25 mouse cellular contexts compared by ENCODE assay signal in the genomic region with DNA sequence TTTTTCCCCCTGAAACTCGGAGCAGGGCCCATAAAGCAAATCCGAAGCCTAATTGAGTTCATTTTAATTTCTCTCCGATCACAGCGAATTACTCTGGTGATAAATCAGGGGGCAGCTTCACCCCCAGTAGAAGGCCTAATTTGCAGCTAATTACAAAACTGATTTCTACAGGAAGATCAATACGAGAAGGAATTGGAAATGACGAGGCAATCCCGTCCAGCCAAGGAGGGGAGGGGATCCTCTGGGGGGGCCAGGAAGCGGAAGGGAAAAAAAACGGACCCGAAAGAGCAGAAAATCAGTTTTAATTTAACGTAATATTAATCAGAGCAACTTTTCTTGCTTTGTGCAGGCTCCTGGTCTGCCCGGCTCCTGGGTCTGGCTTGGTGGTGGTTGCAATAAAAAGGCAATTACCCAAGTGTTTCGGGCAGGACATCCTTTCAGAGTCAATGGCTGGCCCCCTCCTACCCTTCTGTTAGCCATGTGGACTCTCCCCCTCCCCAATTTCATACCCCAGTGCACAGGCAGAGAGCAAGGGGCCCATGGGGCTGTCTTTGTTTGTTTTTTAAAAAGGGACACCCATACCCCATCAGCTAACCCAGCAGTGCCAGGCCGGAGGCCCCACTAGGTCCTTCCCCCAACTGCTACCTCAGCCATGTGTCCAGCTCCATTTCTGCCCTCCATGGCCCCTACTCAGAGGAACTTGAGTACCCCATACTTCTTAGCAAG.
DNase-seq lines count a peak whose midpoint lies in the region; ATAC-seq lines count a peak whose summit lies in the region.
"Had no signal": no experiment of that assay in that cellular context is flagged by ENCODE, and none has a peak within 500 bp of the region (broad histone marks: within the 10 kb centered on the region; RNA-seq: fewer than 3 reads in every experiment).

No protein-coding gene starts in this region.

- H3K4me1 ChIP-seq in forebrain, embryonic 11.5 days (replicated peaks; ENCODE audit: control insufficient read depth, insufficient read depth, low read length), result peaks cover 22% of the 10 kb centered on the region; the same call in 1 of the 2 replicates
- H3K4me1 ChIP-seq in forebrain, embryonic 14.5 days (ENCODE audit: control insufficient read depth, insufficient read depth, low read length), result peaks cover 7% of the 10 kb centered on the region
- H3K4me1 ChIP-seq in hindbrain, embryonic 11.5 days (replicated peaks; ENCODE audit: control insufficient read depth, insufficient read depth, low read length), result peaks cover 16% of the 10 kb centered on the region
- H3K4me1 ChIP-seq in neural tube, embryonic 13.5 days (replicated peaks), result peaks cover 86% of the 10 kb centered on the region
- H3K4me1 ChIP-seq: embryonic facial prominence, embryonic 13.5 days; heart, embryonic 15.5 days had no signal

- no peaks in the 10 kb centered on the region for H3K36me3 ChIP-seq in forebrain, embryonic 11.5 days (ENCODE audit: control insufficient read depth, insufficient read depth, low read length)
- no peaks in the 10 kb centered on the region for H3K36me3 ChIP-seq in forebrain, embryonic 14.5 days (ENCODE audit: control insufficient read depth, insufficient read depth, low read length)
- no peaks in the 10 kb centered on the region for H3K36me3 ChIP-seq in hindbrain, embryonic 11.5 days (ENCODE audit: control insufficient read depth, insufficient read depth, low read length)
- 0 out of 2 replicates have a peak, but pooled peaks cover 5% of the 10 kb centered on the region for H3K36me3 ChIP-seq in neural tube, embryonic 13.5 days
- H3K36me3 ChIP-seq: embryonic facial prominence, embryonic 13.5 days; heart, embryonic 15.5 days had no signal

- H3K9ac ChIP-seq in forebrain, embryonic 11.5 days (ENCODE audit: low read length), result no peak overlapping the region; the same call in 1 of the 2 replicates
- H3K9ac ChIP-seq in forebrain, embryonic 14.5 days (ENCODE audit: low read length), result no peak overlapping the region
- H3K9ac ChIP-seq in hindbrain, embryonic 11.5 days (ENCODE audit: low read depth, low read length), result no peak overlapping the region
- no peak overlapping the region; the same call in 1 of the 2 replicates for H3K9ac ChIP-seq in neural tube, embryonic 13.5 days
- H3K9ac ChIP-seq: embryonic facial prominence, embryonic 13.5 days; heart, embryonic 15.5 days had no signal

- no peak for DNase-seq in forebrain, embryonic 11.5 days (ENCODE audit: low spot score)
- no peak for DNase-seq in forebrain, embryonic 14.5 days (ENCODE audit: low spot score)
- DNase-seq in hindbrain, embryonic 11.5 days (ENCODE audit: low spot score), result peak; percentile 45
- DNase-seq in hindlimb bud, embryonic 11.5 days (ENCODE audit: extremely low spot score, low read depth, low spot score), result peak; percentile 82
- no peak for DNase-seq in left cerebral cortex, adult 9 months (ENCODE audit: low spot score in 2 of 2)
- no peak for DNase-seq in urinary bladder, adult 18-20 months (ENCODE audit: low spot score in 2 of 2)
- DNase-seq: adrenal gland, postnatal 14 days; cerebellum, adult 2 months; cerebellum, postnatal 36 days; embryo, embryonic 11 days; gastrocnemius, adult 2 months; heart, postnatal 4 days; kidney, postnatal 25 days; layer of hippocampus, postnatal 36 days; liver; lung, postnatal 4 days; thymus, adult 2 months; thymus, postnatal 4 days had no signal

- H3K27ac ChIP-seq in forebrain, embryonic 11.5 days (ENCODE audit: low read depth, low read length), result no peak overlapping the region
- H3K27ac ChIP-seq in forebrain, embryonic 14.5 days (ENCODE audit: low read depth, low read length), result no peak overlapping the region
- H3K27ac ChIP-seq in hindbrain, embryonic 11.5 days (ENCODE audit: low read depth, low read length), result peak overlapping the region; percentile 58; the same call in 1 of the 2 replicates
- peak overlapping the region; percentile 39 for H3K27ac ChIP-seq in neural tube, embryonic 13.5 days (replicated peaks)
- H3K27ac ChIP-seq: embryonic facial prominence, embryonic 13.5 days; gastrocnemius, adult 2 months; heart, embryonic 15.5 days; layer of hippocampus, adult 2 months had no signal

- no peak overlapping the region for H3K4me2 ChIP-seq in forebrain, embryonic 11.5 days (ENCODE audit: low read depth, low read length, severe bottlenecking)
- H3K4me2 ChIP-seq in forebrain, embryonic 14.5 days (ENCODE audit: low read length), result no peak overlapping the region
- H3K4me2 ChIP-seq in hindbrain, embryonic 11.5 days (replicated peaks; ENCODE audit: low read depth, low read length), result no peak overlapping the region
- no peak overlapping the region for H3K4me2 ChIP-seq in neural tube, embryonic 13.5 days
- H3K4me2 ChIP-seq: embryonic facial prominence, embryonic 13.5 days; heart, embryonic 15.5 days had no signal

- H3K27me3 ChIP-seq in forebrain, embryonic 11.5 days (ENCODE audit: control insufficient read depth, insufficient read depth, low read length), result peaks cover 1% of the 10 kb centered on the region; the same call in 1 of the 2 replicates
- H3K27me3 ChIP-seq in forebrain, embryonic 14.5 days (replicated peaks; ENCODE audit: control insufficient read depth, insufficient read depth, low read length), result 0 out of 2 replicates have a peak, but pooled peaks cover under 1% of the 10 kb centered on the region
- H3K27me3 ChIP-seq in hindbrain, embryonic 11.5 days (ENCODE audit: control insufficient read depth, insufficient read depth, low read length), result peaks cover 12% of the 10 kb centered on the region; the same call in 1 of the 2 replicates
- H3K27me3 ChIP-seq in neural tube, embryonic 13.5 days, result peaks cover 38% of the 10 kb centered on the region

- H3K4me3 ChIP-seq in forebrain, embryonic 11.5 days (ENCODE audit: low read depth, low read length), result no peak overlapping the region
- no peak overlapping the region for H3K4me3 ChIP-seq in forebrain, embryonic 14.5 days (ENCODE audit: low read depth, low read length)
- H3K4me3 ChIP-seq in hindbrain, embryonic 11.5 days (ENCODE audit: low read depth, low read length), result no peak overlapping the region
- no peak overlapping the region for H3K4me3 ChIP-seq in neural tube, embryonic 13.5 days
- H3K4me3 ChIP-seq: embryonic facial prominence, embryonic 13.5 days; erythroblast, embryonic 14.5 days; gastrocnemius, adult 2 months; heart, embryonic 15.5 days; layer of hippocampus, adult 2 months had no signal

- 0 out of 2 replicates have a peak, but pooled peaks have one; percentile 30 for ATAC-seq in forebrain, embryonic 11.5 days (replicated peaks; ENCODE audit: low FRiP score)
- ATAC-seq in forebrain, embryonic 14.5 days, result no peak
- peak; percentile 56 for ATAC-seq in hindbrain, embryonic 11.5 days (ENCODE audit: low FRiP score)
- peak; percentile 29; the same call in 1 of the 2 replicates for ATAC-seq in neural tube, embryonic 13.5 days (ENCODE audit: low read depth)
- ATAC-seq in megakaryocyte progenitor cell, adult 5-6 weeks (replicated peaks; ENCODE audit: poor library complexity), result no peak
- ATAC-seq: intestine, embryonic 16.5 days had no signal

- no peaks in the 10 kb centered on the region for H3K9me3 ChIP-seq in forebrain, embryonic 11.5 days (ENCODE audit: control insufficient read depth, low read length)
- no peaks in the 10 kb centered on the region for H3K9me3 ChIP-seq in forebrain, embryonic 14.5 days (replicated peaks; ENCODE audit: control insufficient read depth, low read length)
- no peaks in the 10 kb centered on the region for H3K9me3 ChIP-seq in hindbrain, embryonic 11.5 days (ENCODE audit: control insufficient read depth, low read length)
- no peaks in the 10 kb centered on the region for H3K9me3 ChIP-seq in neural tube, embryonic 13.5 days
- H3K9me3 ChIP-seq: embryonic facial prominence, embryonic 13.5 days; heart, embryonic 15.5 days had no signal

- 33% methylated on average over 14 of the region's 14 CpGs for WGBS in forebrain, embryonic 11.5 days
- WGBS in forebrain, embryonic 14.5 days, result 19% methylated on average over 14 of the region's 14 CpGs
- WGBS in hindbrain, embryonic 11.5 days, result 50% methylated on average over 14 of the region's 14 CpGs
- WGBS in neural tube, embryonic 13.5 days, result 10% methylated on average over 14 of the region's 14 CpGs

Comparison
In these comparisons a context has a peak if more than half of its experiments do, and no peak if none do; other contexts are left out.
1. ATAC-seq: peak in forebrain, embryonic 11.5 days (single experiment), hindbrain, embryonic 11.5 days (single experiment) and neural tube, embryonic 13.5 days (single experiment); none in forebrain, embryonic 14.5 days (single experiment) and megakaryocyte progenitor cell, adult 5-6 weeks (single experiment).
2. DNase-seq: peak in hindbrain, embryonic 11.5 days (single experiment) and hindlimb bud, embryonic 11.5 days (single experiment); none in forebrain, embryonic 11.5 days (single experiment), forebrain, embryonic 14.5 days (single experiment), left cerebral cortex, adult 9 months (0 of 2) and urinary bladder, adult 18-20 months (0 of 2).
3. H3K27ac ChIP-seq: peak in hindbrain, embryonic 11.5 days (single experiment) and neural tube, embryonic 13.5 days (single experiment); none in forebrain, embryonic 11.5 days (single experiment) and forebrain, embryonic 14.5 days (single experiment).